Mouse (Mus musculus): ENCODE results near the gene Aspg. TPM values are rescaled to one million over a fixed set of nuclear protein-coding genes. Genes with fewer than 3 reads are reported as not detected.

The Aspg gene
- under 1 TPM in 1 of 2 experiments, not detected in 1; 0.34 TPM for total RNA-seq (2023)

GRCm38 (mm10) chr12:112106541-112106971 is at the start of gene Aspg:
Aspg (plus strand) TSS chr12:112106679.

GRCm38 (mm10) chr12:112145875-112146651 is 39.6 kb downstream of the Aspg start, which contains the start of gene Kif26a:
Kif26a (plus strand) TSS chr12:112146208.

Other genes with a start within 250 kb of the Aspg start
- gene Ppp1r13b, start 198.6 kb upstream of the Aspg start, total RNA-seq (2023), result 10 to 100 TPM; 12.0 to 14.0 TPM
- gene Atp5mpl, start 139.7 kb upstream of the Aspg start, total RNA-seq (2023), result 100 to 1,000 TPM; 160 to 191 TPM
- under 1 TPM; 0.39 to 0.63 TPM for gene Tdrd9, start 135.1 kb upstream of the Aspg start, total RNA-seq (2023)
- not detected for gene Rd3l, start 125.4 kb upstream of the Aspg start, total RNA-seq (2023)
- gene Kif26a, start 39.5 kb downstream of the Aspg start, total RNA-seq (2023), result under 1 TPM; 0.49 to 0.52 TPM

All from monocyte, adult 59 days (primary cell).